Mouse (Mus musculus) G1E (cell line): ENCODE results near the gene Otop1. TPM values are rescaled to one million over a fixed set of nuclear protein-coding genes. Genes with fewer than 3 reads are reported as not detected.

Experiments used
- ATAC-seq: 2 replicates; pipeline ENCODE4 v1.8.0; 2016; ENCODE audit warnings: mild to moderate bottlenecking; ENCODE audit not compliant: insufficient number of reproducible peaks, poor library complexity, low FRiP score, severe bottlenecking; ENCODE audit errors: extremely low read depth
- DNase-seq: peaks from one replicate; pipeline ENCODE4 v3.0.0; 2012; ENCODE audit warnings: low spot score
- H3K27me3 ChIP-seq: 2 replicates; pipeline ENCODE4 v1.6.1; 2012; ENCODE audit warnings: mild to moderate bottlenecking, low read length, inconsistent platforms; ENCODE audit not compliant: insufficient read depth
- H3K36me3 ChIP-seq: replicated peaks from 2 replicates; pipeline ENCODE3; 2012; ENCODE audit warnings: mild to moderate bottlenecking, inconsistent platforms
- H3K4me1 ChIP-seq: 2 replicates; pipeline ENCODE4 v1.6.1; 2012; ENCODE audit warnings: low read depth, low read length, inconsistent platforms, mixed read lengths; ENCODE audit not compliant: insufficient read depth
- H3K4me3 ChIP-seq: 2 replicates; pipeline ENCODE4 v1.5.1; 2012; ENCODE audit warnings: low read depth, mild to moderate bottlenecking, inconsistent platforms, low read length, moderate library complexity, mixed read lengths
- H3K9me3 ChIP-seq: replicated peaks from 2 replicates; pipeline ENCODE4 v1.6.1; 2012; ENCODE audit warnings: inconsistent platforms
- CTCF ChIP-seq: IDR thresholded peaks from 2 replicates; pipeline ENCODE4 v1.5.1; 2012; ENCODE audit warnings: low read depth, low read length, inconsistent platforms, mixed read lengths
- GATA1 ChIP-seq: IDR thresholded peaks from 2 replicates; pipeline ENCODE4 v1.6.1; 2012; ENCODE audit warnings: borderline replicate concordance, low read length, inconsistent platforms, mixed read lengths
- GATA2 ChIP-seq: IDR thresholded peaks from 2 replicates; pipeline ENCODE4 v1.6.1; 2012; ENCODE audit warnings: low read depth, low read length, inconsistent platforms, borderline replicate concordance
- POLR2AphosphoS5 ChIP-seq: IDR thresholded peaks from 2 replicates; pipeline ENCODE4 v1.6.1; 2012; ENCODE audit warnings: low read depth, low read length, inconsistent platforms; ENCODE audit not compliant: insufficient replicate concordance
- TAL1 ChIP-seq: conservative IDR thresholded peaks from 2 replicates; pipeline ENCODE4 v1.6.1; 2012; ENCODE audit warnings: low read depth, low read length, inconsistent platforms, mixed read lengths
- polyA plus RNA-seq: library from polyadenylated mRNA; stranded (reverse); fragments of >175 nt; gene quantifications from 2 replicates; pipeline ENCODE4 v1.2.3, GENCODE M21; 2012
- total RNA-seq, 2 experiments: library from RNA; stranded (forward) in 1 of 2; stranded (reverse) in 1 of 2; fragments of 200-1000 nt in 1 of 2; fragments of >200 nt in 1 of 2; fragmentation: Nextera tagmentation in 1 of 2; gene quantifications; 2 replicates each; pipeline ENCODE4 v1.2.3; 2014 to 2017

The Otop1 gene
- total and polyA plus RNA-seq, 3 experiments: 0.05 TPM; not detected in 2

DNA sequence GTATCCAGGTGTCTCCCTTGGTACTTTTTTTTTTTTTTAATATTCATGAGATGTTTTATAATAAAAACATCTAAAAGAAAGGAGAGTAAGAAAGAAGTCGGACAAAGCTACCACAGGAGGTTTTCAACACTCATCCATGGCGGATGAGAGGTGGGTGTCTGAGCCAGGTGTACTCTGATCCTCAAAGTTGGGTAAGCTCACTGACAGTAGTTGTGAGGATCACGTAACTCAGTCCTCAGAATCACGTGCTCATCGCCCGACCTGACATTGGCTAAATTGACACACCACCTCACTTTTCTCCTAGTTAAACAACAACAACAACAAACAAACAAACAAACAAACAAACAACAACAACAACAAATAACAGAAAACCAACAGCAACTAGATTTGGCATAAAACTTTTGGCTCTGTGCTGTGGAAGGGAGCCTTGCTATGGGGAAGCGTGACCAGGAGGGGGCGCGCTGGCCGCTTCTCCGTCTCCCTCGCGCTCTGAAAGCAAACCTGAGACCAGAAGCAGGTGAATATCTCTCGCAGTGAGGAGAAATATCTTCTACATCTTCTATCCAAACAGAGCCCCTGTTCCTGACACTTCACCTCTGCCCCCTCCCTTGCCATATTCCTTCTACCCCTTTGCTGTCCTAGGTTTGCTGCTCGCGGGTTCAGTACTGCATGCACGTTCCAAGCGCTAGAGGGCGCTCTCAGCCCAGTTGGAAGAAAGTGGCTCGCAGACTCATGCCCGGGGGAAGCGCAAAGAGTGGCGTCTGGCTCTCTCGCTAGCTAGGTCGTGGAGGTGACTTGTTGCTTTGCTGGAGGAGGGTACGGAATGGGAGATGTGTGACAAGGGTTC, 31.7 kb downstream of the Otop1 start:
- TF ChIP-seq CTCF: peak; percentile 54; the same call in 1 of the 2 replicates
- no peak for TF ChIP-seq POLR2AphosphoS5
- no peak for TF ChIP-seq GATA2
- peaks cover 9% of the 10 kb centered on the region for H3K4me1 ChIP-seq
- no peaks in the 10 kb centered on the region for H3K36me3 ChIP-seq
- ATAC-seq: peak; percentile 68
- peaks cover 29% of the 10 kb centered on the region for H3K27me3 ChIP-seq
- peak overlapping the region; percentile 56; the same call in 1 of the 2 replicates for H3K4me3 ChIP-seq
- peak; percentile 72 for DNase-seq
- no peaks in the 10 kb centered on the region for H3K9me3 ChIP-seq

GRCm38 (mm10) chr5:38308873-38309272, 33.1 kb downstream of the Otop1 start:
- TF ChIP-seq POLR2AphosphoS5: no peak
- peak; percentile 33; the same call in 1 of the 2 replicates for TF ChIP-seq CTCF

DNA sequence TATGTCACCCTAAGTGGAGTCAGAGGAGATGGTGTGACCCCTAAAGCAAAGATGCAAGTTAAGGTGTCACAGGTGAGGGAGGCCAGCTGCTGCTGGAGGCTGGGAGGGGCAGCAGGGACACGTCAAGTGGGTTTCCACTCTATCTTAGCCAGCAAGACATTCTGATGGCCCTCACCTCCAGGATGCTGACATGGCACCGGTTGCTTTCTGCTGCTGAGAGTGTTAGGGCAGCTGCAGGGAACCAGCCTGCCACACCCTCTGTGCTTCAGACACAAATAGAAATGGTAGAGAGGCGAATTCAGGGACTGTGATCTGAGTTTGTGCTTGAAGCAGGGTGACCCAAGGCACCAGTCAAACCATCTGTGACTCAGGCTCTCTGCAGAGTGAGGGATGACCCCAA, 34.0 kb downstream of the Otop1 start:
- H3K27me3 ChIP-seq: peaks cover 26% of the 10 kb centered on the region
- ATAC-seq (no peak), DNase-seq (no peak)
- no peak overlapping the region for H3K4me3 ChIP-seq
- no peaks in the 10 kb centered on the region for H3K9me3 ChIP-seq
- no peaks in the 10 kb centered on the region for H3K36me3 ChIP-seq
- H3K4me1 ChIP-seq: peaks cover 9% of the 10 kb centered on the region
- TF ChIP-seq CTCF (no peak), GATA2 (no peak), GATA1 (no peak), TAL1 (no peak), POLR2AphosphoS5 (no peak)

More at GRCm38 (mm10) chr5:38308873-38309272, 33.1 kb downstream of the Otop1 start:
- no peak overlapping the region for H3K4me3 ChIP-seq
- peaks cover 9% of the 10 kb centered on the region for H3K4me1 ChIP-seq
- peak; percentile 41 for DNase-seq
- ATAC-seq: peak; percentile 64; the same call in 1 of the 2 replicates
- H3K36me3 ChIP-seq: no peaks in the 10 kb centered on the region
- no peaks in the 10 kb centered on the region for H3K9me3 ChIP-seq
- H3K27me3 ChIP-seq: peaks cover 26% of the 10 kb centered on the region

GRCm38 (mm10) chr5:38318966-38319786, 43.4 kb downstream of the Otop1 start, which contains the start of gene Drd5:
TSS of gene Drd5 (plus strand) at chr5:38319367.
- H3K4me3 ChIP-seq: no peak within 1 kb of the TSS

GRCm38 (mm10) chr5:38333381-38333780, 57.6 kb downstream of the Otop1 start:
- Histone ChIP-seq H3K4me3 (no peak overlapping the region), H3K27me3 (peaks cover 6% of the 10 kb centered on the region; the same call in 1 of the 2 replicates), H3K9me3 (no peaks in the 10 kb centered on the region), H3K36me3 (no peaks in the 10 kb centered on the region), H3K4me1 (no peaks in the 10 kb centered on the region)
- DNase-seq: no peak
- TF ChIP-seq GATA2 (no peak), GATA1 (no peak), CTCF (no peak), POLR2AphosphoS5 (no peak), TAL1 (no peak)
- ATAC-seq: no peak

More at GRCm38 (mm10) chr5:38318966-38319786, 43.4 kb downstream of the Otop1 start, which contains the start of gene Drd5:
- Histone ChIP-seq H3K9me3 (no peaks in the 10 kb centered on the region), H3K36me3 (no peaks in the 10 kb centered on the region), H3K27me3 (peaks cover 16% of the 10 kb centered on the region), H3K4me1 (no peaks in the 10 kb centered on the region)
- no peak for TF ChIP-seq TAL1
- TF ChIP-seq GATA1: no peak
- TF ChIP-seq GATA2: no peak
- no peak for TF ChIP-seq CTCF
- no peak for TF ChIP-seq POLR2AphosphoS5
- ATAC-seq (no peak), DNase-seq (no peak)

DNA sequence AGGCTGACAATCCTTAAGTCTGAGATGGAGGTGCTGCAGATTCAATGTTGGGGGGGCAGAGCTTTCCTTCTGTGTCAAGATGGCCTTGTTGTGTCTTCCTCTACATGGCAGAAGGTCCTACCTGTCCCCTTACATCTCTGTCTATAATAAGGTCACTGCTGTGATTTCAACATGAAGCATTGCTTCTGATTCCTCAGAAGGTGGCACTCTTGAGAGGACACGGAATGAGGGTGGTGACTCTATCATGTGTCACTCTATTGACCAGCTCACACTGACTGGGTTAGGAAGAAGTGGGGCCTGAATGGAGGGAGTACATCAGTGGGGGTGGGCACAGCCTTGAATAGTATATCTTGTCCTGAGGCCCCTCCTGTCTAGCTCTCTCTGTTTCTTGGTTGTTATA, 58.8 kb downstream of the Otop1 start:
- DNase-seq (no peak), ATAC-seq (no peak)
- H3K27me3 ChIP-seq: peaks cover 6% of the 10 kb centered on the region; the same call in 1 of the 2 replicates
- H3K4me3 ChIP-seq: no peak overlapping the region
- no peaks in the 10 kb centered on the region for H3K36me3 ChIP-seq
- no peaks in the 10 kb centered on the region for H3K9me3 ChIP-seq
- TF ChIP-seq TAL1 (no peak), GATA1 (no peak), POLR2AphosphoS5 (no peak), GATA2 (no peak), CTCF (no peak)
- H3K4me1 ChIP-seq: no peaks in the 10 kb centered on the region
